In genomic region chr11:119165995-119166394, GRCm38 (mm10) we compare ENCODE assay signal across 12 mouse cellular contexts.
A peak's percentile ranks its signal among the peaks of the same experiment; 100 is the strongest.
DNase-seq lines count a peak whose midpoint lies in the region; ATAC-seq lines count a peak whose summit lies in the region.
"Had no signal": no experiment of that assay in that cellular context is flagged by ENCODE, and none has a peak within 500 bp of the region (broad histone marks: within the 10 kb centered on the region; RNA-seq: fewer than 3 reads in every experiment).

No protein-coding gene starts in this region.

- intact Hi-C loops in left cerebral cortex, postnatal 36 days (cut with DNase I), result no loop called here

- ATAC-seq in granulocyte monocyte progenitor cell, adult 5-6 weeks (replicated peaks; ENCODE audit: poor library complexity, severe bottlenecking), result peak; percentile 71
- peak; percentile 86 for ATAC-seq in neutrophil, adult 5-6 weeks (ENCODE audit: extremely low read depth, insufficient number of reproducible peaks, low FRiP score, poor library complexity, severe bottlenecking)
- ATAC-seq: intestine, postnatal 0 days had no signal

- DNase-seq in lung, postnatal 25 days (ENCODE audit: low spot score), result peak; percentile 55
- no peak for DNase-seq in lung, postnatal 14 days
- peak; percentile 67 to 82 for DNase-seq in thymus, postnatal 36 days
- DNase-seq in heart, adult 11 months, result no peak
- DNase-seq in right cerebral cortex, postnatal 4 days, result no peak
- DNase-seq in left cerebral cortex, postnatal 36 days (ENCODE audit: low spot score in 2 of 2), result no peak
- DNase-seq: gastrocnemius, postnatal 10 days; heart, postnatal 10 days; right cerebral cortex, adult 18-20 months had no signal

Comparison
In these comparisons a context has a peak if more than half of its experiments do, and no peak if none do; other contexts are left out.
1. DNase-seq: peak in lung, postnatal 25 days (single experiment) and thymus, postnatal 36 days (2 of 2); none in lung, postnatal 14 days (single experiment), heart, adult 11 months (single experiment), right cerebral cortex, postnatal 4 days (single experiment) and left cerebral cortex, postnatal 36 days (0 of 2).